Mouse (Mus musculus) adrenal gland (tissue): Measurements from ENCODE around the gene Creb3l2.

Experiments used
- intact Hi-C: fragments of 180-260 bp; cut with DNase I; formaldehyde crosslinking; loops from one replicate; pipeline ENCODE4 v1.15.1; 2025

The Creb3l2 gene

GRCm38 (mm10) chr6:37447704-37448466 is 5.9 kb upstream of the Creb3l2 start:
- intact Hi-C loops: loop anchor here (2.0 to 10.0 kb wide), 4 partner anchors 93 to 393 kb away; no protein-coding TSS in a partner anchor

GRCm38 (mm10) chr6:37442781-37443180 is 835 bp upstream of the Creb3l2 start:
- intact Hi-C loops: loop anchor here (10.0 kb wide), 1 partner anchor 168 kb away; no protein-coding TSS in a partner anchor

DNA sequence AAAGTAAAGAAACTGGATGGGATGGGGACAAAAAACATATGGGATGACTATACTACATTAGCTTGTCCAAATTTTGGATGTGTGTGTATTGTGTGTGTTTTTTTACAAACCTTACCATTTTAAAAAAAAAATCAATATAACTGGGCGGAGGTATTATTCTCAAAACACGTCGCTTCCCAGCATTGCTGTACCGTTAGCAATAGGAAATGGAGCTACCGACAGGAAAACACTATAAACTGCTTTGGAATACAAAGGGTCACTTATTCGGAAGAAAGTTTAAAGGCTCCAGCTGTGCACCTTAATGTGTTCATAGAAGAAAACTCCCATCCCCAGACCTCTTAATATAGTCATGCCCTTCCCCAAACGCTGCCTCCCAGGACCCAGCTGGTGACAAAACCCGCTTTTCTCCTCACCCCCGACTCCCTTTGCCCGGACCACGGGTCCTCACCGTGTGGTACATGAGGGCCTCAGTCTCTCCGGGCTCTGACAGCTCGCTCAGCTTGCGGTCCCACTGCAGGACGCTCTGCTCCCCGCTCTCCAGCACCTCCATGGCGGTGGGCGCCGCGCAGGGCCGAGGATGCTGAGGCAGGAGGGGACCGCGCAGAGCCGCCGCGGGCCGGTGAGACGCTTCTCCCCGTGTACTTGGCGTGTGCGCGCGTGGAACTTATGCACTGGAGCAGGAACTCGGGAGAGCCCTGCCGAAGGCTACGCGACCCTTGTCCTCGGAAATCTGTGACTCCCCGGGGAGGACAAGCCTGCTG is 515 bp downstream of the Creb3l2 start:
- intact Hi-C loops: loop anchor here (10.0 kb wide), 1 partner anchor 167 kb away; no protein-coding TSS in a partner anchor

- intact Hi-C loops: loop anchor here (10.0 kb wide), 1 partner anchor 166 kb away; no protein-coding TSS in a partner anchor
Measured at GRCm38 (mm10) chr6:37440491-37441250, 1.3 kb downstream of the Creb3l2 start.

DNA sequence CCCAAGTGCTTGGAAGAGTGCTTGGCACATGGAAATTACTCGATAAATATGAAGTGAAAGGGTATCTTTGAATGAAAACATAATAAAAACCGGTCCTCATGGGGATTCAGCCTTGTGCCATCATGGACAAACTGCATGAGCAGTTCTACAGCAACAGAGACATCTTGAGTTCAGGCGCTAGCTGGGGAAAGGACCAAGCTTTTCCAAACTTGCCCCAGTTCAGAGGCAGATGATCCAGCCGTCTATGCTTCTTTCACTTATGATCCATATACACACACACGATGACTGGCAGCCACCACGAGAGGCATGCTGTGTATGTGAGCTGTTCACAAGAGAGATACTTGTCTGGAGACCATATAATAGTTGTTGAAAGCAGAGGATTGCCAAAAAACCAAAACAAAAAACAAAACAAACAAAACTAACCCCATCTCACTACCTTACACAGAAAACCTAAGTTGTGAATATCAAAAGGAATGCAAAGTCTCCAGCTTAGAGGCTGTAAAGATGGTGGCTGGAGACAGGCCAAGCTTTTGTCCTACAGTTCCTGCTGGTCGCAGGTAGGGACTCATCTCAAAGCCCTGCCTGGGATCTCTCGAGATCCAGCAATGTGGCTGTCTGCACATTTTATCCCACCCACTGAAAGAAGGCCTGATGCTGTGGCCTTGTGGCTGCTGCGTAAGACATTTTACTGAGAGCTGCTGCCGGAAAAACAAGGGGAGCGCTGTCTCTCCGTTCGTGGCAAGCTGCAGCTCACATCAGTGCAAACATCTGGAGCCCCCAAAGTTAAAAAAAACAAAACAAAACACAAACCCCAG is 2.1 kb downstream of the Creb3l2 start:
- intact Hi-C loops: loop anchor here (5.0 to 10.0 kb wide), 2 partner anchors 38 to 165 kb away; no protein-coding TSS in a partner anchor

GRCm38 (mm10) chr6:37438510-37438909 is 3.4 kb downstream of the Creb3l2 start:
- intact Hi-C loops: loop anchor here (5.0 kb wide), 1 partner anchor 36 kb away; no protein-coding TSS in a partner anchor

DNA sequence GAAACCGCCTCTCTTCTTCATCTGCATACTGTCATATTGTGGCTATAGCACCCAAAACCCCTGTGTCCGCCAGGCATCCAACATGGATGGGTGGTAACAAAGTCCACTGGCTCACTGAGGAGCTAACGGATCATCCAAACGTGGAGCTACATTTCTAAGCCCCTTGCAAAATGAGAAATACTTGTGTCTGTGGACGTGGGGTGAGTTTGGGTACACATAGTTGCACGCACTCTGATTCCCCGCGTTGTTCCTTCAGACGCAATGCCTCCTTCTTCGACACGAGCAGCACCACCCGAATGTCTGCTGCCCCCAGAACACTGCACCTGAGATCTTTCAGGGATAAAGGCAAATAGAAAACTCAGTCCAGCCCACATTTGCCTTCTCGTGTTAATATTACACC is 4.9 kb downstream of the Creb3l2 start:
- intact Hi-C loops: loop anchor here (5.0 kb wide), 1 partner anchor 35 kb away; no protein-coding TSS in a partner anchor

DNA sequence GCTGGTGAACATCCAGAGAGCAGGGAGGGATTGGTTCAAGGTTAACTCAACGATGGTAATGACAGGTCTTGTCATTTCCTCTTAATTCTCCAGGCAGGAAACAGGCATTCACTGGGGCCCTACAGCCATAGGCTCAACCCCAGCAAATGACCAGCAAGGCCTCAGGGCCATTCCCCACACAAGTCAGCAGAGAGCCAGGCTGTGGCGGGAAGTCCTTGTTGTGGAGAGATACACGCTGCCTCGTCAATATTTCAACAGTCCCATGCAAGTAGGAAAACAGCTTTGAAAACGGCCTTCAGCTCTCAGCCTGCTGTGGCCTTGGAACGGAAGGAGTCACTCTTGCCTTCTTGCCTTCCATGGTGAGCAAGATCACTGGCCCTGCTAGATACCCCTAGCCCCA is 6.6 kb downstream of the Creb3l2 start:
- intact Hi-C loops: loop anchor here (5.0 kb wide), 1 partner anchor 33 kb away; no protein-coding TSS in a partner anchor

- intact Hi-C loops: no loop called here
Measured at GRCm38 (mm10) chr6:37429849-37430470, 12.0 kb downstream of the Creb3l2 start.

DNA sequence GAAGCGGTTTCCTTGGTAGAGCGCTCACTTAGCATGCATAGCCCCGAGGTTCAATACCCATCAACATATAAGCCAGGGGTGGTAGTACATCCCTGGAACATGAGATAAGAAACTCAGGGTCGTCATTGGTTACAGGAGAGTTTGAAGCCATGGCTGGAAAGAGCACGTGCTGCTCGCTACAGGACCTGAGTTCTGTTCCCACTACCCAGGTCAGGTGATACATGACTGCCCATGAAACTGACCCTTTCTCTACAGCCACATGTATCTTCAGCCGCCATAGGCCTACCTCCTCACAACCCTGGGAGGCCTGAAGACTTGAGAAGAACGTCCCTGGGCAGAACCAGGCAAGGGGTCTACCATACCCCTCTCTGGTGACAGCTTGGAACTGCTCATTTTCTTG is 13.0 kb downstream of the Creb3l2 start:
- intact Hi-C loops: no loop called here

DNA sequence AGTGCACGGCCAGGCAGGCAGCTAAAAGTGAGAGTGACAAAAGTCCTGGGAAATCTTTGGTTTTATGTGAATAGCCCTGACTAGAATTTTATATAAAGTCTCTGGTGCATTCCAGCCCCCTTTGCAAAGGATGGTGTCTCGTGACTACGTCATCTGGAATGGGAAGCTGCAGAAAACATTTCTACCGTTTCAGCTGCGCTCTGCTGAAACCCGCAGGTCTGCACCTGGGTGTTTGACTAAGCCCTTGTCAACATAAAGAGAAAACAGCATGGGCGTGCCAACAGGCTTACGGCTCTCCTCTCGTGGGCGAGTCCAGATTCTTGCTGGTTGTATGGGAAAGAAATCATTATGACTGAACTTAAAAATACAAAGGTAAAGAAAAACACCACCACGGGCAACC is 13.9 kb downstream of the Creb3l2 start:
- intact Hi-C loops: no loop called here

DNA sequence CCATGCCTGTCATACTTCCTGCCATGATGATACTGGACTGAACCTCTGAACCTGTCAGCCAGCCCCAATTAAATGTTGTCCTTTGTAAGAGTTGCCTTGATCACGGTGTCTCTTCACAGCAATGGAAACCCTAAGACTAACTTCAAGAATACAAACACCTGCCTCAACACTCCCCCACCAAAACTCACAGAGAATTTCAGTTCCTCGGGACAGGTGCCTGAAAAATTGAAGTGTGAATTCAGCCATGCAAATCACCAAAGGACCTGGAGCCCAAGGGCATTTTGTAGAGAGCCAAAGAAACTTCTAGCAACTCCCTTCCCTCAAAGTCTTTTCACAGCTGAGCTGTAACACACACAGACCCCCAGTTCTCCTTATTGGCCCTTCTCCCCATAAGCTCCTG is 15.3 kb downstream of the Creb3l2 start:
- intact Hi-C loops: no loop called here

DNA sequence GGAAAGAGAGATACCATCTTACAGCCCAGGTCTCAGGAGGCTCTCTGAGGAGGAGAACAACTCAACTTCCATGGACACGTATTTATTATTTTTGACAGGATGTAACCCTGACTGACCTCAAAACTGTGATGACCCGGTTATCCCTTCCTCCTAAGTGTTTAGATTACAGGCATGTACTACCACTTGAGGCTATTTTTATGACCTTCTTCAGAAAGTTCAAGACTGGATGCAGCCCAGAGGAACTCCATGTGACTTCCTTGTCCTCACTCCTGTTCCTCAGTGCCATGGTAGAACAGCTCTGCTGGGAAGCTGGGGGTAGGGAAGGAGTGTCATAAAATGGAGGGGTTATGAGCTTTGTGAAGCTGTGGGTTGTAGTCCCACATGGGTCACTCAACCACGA is 16.1 kb downstream of the Creb3l2 start:
- intact Hi-C loops: no loop called here

DNA sequence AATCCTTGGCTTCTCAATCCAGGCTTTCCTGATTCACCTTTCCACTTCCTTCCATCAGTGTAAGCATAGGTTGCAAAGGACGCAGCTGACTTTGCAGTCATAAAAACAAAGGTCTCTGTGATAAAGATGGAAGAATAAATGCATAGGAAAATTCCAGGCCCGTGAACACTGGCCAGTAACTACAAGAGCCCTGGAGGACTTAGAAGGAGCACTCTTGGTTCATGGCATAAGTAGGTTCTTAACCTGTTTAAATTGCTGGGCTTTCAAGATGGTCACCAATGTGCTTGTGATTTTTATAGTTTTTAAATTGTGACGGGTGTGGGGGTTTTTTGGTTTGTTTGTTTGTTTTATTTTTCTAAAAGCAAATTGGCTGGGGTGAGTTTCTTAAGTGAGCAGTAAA is 16.9 kb downstream of the Creb3l2 start:
- intact Hi-C loops: no loop called here

GRCm38 (mm10) chr6:37424374-37424773 is 17.6 kb downstream of the Creb3l2 start:
- intact Hi-C loops: no loop called here

DNA sequence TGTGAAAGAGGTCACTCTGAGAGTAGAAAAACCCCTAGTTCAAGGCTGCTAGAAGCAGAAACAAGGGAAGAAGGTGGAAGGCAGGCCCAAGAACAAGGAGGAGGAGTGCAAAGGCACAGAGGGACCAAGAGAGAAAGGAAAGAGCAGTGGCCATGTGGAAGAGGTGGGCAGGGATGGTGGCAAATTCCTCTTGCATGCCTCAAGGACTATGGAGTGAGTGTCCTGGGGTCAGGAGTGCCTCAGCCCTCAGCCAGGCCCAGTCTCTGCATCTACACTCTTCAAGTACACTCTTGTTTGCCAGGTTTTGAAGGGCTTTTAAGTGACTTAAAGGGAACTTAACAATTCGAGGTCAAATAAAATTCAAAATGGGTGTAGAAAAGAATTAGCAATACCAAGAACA is 18.6 kb downstream of the Creb3l2 start:
- intact Hi-C loops: no loop called here

DNA sequence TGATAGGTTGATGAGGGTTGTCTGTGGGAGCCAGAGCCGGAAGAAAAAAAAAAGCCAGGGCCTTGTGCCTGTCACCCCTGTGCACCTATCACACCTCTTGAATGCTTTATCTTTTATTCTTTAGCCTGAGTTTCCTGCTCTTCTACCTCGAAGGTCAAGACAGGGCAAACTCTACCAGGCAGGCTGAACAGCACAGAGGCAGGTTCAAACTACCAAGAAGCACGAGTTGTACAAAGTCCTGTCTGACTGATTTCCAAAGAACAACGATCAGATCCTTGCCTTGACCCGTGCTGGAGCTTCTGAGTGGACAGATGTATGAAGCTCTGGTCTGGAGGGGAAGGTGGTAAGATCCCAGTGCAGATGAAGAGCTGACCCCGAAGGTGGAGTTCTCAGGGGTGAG is 20.8 kb downstream of the Creb3l2 start:
- intact Hi-C loops: no loop called here

DNA sequence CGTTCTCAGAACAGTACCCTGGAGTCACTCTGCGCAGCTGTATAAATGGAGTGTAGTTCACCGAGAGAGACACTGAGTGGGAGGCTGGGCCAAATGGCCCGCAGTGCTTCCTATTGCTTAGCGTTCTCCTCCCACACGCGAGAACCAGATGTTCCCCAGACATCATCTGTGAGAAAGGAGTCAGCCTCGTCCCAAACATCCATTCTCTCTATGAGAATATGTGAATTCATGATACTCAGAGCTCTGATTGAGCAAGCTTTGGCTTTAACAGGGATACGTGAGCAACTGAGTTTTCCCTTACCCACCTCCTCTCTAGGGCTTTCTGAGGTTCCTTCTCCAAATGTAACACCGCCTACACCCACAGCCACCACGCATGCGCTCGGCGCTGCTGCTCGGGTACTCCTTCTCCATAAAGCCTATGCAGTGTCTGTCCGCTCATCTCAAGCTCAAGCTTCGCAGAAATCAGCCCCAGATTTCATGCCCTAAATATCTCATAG is 22.5 kb downstream of the Creb3l2 start:
- intact Hi-C loops: no loop called here

DNA sequence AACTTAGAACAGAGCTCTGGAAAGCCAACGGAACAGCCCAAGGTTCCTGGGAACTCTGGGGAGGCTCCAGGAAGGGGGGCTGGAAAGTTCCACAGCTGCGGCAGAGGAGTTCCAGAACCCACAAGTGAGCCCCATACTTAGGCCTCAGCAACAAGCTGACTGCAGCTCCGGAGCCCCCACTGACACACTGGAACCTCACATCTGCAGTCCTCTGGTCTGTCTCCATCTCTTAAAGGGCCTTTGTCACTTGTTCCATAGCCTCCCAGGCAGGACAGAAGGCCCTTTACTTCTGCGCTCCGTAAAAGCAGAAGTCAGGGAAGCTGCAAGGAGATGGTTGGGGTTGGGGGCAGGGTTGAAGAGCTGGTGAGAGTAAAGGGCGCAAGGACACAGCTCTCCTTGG is 23.0 kb downstream of the Creb3l2 start:
- intact Hi-C loops: no loop called here

- intact Hi-C loops: no loop called here
Measured at GRCm38 (mm10) chr6:37416743-37417142, 25.2 kb downstream of the Creb3l2 start.
